Mouse (Mus musculus): ENCODE data around the gene Tsga13. TPM values are rescaled to one million over a fixed set of nuclear protein-coding genes. Genes with fewer than 3 reads are reported as not detected.
A peak's percentile ranks its signal among the peaks of the same experiment; 100 is the strongest.

Tsga13 gene
- polyA plus RNA-seq, 1 experiment, result 0.34 TPM

DNA sequence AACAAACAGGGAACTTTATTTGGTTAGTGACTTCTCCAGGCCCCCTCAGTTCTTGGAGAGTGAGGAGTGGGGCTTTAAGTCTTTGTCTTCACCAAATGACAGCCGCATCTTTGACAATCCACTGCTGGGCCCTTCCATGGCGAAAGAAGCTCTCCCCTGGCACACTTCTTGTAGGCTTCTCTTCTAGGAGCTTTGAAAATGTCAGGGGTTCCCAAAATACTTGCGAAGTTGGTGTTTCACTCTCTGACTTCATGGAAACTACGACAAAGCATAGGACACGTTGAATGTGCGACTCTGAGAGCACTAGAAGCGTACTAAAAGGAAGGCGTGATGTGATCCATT lies 18.4 kb downstream of the Tsga13 start:
- TF ChIP-seq CTCF (IDR thresholded peaks at IDR 0.05; ENCODE audit: borderline replicate concordance, extremely low read depth, insufficient read depth, insufficient read length) (no peak), POLR2A (IDR thresholded peaks at IDR 0.05; ENCODE audit: borderline replicate concordance, extremely low read depth, insufficient read depth, insufficient read length, poor library complexity, severe bottlenecking) (no peak)
- no peak for DNase-seq (ENCODE audit: low read depth)

DNA sequence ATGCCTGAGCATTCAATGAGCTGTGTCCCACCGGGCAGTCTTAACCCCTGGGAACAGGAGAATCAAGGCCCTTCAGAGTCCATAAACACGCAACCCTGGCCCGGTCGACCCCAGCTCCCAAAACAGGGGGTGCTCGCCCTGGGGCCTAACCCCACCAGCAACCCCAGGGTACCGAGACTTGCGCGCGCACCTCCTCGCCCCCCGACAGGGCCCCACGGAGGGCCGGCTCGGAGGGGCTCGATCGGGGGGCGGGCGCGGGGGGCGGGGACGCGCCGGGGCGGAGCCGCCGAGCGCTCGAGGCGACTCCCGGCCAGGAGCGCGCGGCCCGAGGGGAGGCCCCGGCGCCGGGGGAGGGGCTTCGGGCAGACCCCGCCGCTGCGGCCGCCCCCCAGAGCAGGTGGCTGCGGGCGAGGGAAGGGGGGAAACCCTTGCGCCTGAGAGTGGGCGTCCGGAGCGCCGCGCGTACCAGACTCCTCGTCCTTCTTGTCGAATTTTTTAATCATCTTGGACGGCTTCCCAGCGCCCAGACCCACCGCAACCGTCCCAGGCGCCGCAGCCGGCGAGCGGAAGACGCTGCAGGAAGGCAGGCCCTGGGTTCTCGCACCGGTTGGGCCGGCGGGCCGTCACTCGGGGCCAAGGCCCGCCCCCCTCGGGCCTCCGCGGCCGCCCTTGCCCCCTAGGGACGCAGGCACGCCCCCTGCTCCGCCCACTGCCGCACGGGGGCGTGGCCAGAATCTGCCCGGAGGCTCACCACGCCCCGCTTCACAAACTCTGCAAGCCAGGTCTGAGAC lies 19.0 kb downstream of the Tsga13 start, which contains the start of gene Copg2:
Gene Copg2, minus strand, starts transcription at position 600 of the 791 bp plus-strand sequence.
- peak; percentile 97 for DNase-seq (ENCODE audit: low read depth)
- no peak for TF ChIP-seq CTCF (IDR thresholded peaks at IDR 0.05; ENCODE audit: borderline replicate concordance, extremely low read depth, insufficient read depth, insufficient read length)
- TF ChIP-seq POLR2A (IDR thresholded peaks at IDR 0.05; ENCODE audit: borderline replicate concordance, extremely low read depth, insufficient read depth, insufficient read length, poor library complexity, severe bottlenecking), result peak; percentile 51

DNA sequence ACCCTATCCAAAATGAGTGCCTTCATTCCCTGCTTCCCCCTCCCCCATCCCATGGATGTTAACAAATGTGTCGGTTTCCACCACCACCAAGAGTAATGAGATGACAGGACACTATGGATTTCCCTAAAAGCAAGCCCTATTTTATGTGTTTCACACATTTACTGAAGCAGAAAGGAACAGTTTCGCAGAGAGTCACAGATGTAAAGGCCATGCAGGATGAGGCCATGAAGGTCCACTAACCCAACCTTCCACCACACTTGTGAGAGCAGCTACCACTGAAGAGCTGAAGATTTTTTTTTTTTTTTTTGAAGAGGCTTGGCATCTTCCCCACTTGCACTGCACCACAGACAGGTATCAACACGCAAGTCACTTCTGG lies 19.6 kb downstream of the Tsga13 start:
- TF ChIP-seq POLR2A (IDR thresholded peaks at IDR 0.05; ENCODE audit: borderline replicate concordance, extremely low read depth, insufficient read depth, insufficient read length, poor library complexity, severe bottlenecking) (no peak), CTCF (IDR thresholded peaks at IDR 0.05; ENCODE audit: borderline replicate concordance, extremely low read depth, insufficient read depth, insufficient read length) (no peak)
- no peak for DNase-seq (ENCODE audit: low read depth)

DNA sequence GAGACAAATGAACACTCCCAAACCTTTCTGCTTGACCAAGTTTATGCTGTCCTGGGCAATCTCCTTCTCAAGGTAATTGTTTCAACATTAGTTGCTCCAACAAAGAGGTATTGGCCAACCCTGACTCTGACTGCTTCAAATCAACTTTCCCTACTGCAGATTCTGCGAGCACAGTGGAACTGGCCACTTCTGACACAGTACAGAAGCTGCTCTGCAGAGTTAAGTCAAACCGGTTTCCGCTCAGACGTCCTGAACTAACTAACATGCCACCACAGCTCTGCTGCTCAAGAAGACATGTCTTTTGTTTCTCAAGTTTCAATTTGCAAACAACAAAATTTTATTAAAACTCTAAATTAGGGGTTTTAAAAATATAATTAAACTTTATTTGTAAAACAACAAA lies 22.3 kb downstream of the Tsga13 start:
- DNase-seq (ENCODE audit: low read depth), result no peak
- TF ChIP-seq CTCF (IDR thresholded peaks at IDR 0.05; ENCODE audit: borderline replicate concordance, extremely low read depth, insufficient read depth, insufficient read length) (no peak), POLR2A (IDR thresholded peaks at IDR 0.05; ENCODE audit: borderline replicate concordance, extremely low read depth, insufficient read depth, insufficient read length, poor library complexity, severe bottlenecking) (no peak)

DNA sequence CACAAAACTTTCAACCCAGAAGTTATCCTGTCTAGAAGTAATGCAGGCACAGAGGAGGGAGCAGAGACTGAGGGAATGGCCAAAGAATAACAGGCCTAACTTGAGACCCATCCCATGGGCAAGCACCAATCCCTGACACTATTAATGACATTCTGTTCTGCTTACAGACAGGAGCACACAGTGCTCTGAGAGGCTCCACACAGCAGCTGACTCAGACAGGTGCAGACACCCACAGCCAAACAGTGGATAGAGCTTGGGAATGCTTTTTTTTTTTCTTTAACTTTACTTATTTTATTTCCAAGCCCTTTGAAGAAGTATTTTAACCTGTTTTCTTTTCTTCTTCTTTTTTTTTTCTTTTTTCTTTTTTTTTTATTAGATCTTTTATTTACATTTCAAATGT lies 23.6 kb downstream of the Tsga13 start:
- TF ChIP-seq CTCF (IDR thresholded peaks at IDR 0.05; ENCODE audit: borderline replicate concordance, extremely low read depth, insufficient read depth, insufficient read length) (no peak), POLR2A (IDR thresholded peaks at IDR 0.05; ENCODE audit: borderline replicate concordance, extremely low read depth, insufficient read depth, insufficient read length, poor library complexity, severe bottlenecking) (no peak)
- no peak for DNase-seq (ENCODE audit: low read depth)

DNA sequence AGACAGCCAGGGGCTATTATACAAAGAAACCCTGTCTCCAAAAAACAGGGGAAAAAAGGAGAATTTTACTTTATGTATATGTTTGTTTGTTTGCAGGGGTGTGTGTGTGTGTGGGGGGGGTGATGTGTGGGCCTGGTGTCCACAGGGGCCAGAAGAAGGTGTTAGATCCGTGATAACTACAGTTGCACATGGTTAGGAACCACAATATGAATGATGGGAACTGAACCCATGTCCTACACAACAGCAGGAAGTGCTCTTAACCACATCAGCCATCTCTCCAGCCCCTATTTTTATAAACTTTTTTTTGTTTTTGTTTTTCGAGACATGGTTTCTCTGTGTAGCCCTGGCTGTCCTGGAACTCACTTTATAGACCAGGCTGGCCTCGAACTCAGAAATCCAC lies 30.5 kb downstream of the Tsga13 start:
- no peak for DNase-seq (ENCODE audit: low read depth)
- no peak for TF ChIP-seq CTCF (IDR thresholded peaks at IDR 0.05; ENCODE audit: borderline replicate concordance, extremely low read depth, insufficient read depth, insufficient read length)
- no peak for TF ChIP-seq POLR2A (IDR thresholded peaks at IDR 0.05; ENCODE audit: borderline replicate concordance, extremely low read depth, insufficient read depth, insufficient read length, poor library complexity, severe bottlenecking)

DNA sequence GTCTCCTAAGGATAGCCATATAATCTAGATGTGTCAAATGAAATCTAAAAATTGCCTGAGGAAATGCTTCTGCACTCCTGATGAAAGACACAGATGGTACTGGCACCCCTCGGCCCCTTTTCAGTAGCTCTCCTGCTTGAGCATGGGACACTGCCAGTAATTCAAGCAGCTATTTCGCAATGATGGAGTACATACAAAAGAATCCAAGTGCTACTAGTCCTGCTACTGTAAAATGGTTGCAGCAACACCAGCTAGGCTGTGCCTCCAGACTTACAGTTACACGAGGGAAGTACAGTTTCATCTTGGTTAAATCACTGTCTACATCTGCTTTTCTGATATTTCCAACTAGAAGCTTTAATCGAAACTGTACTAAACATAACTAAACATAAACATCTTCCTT lies 31.9 kb downstream of the Tsga13 start:
- no peak for TF ChIP-seq POLR2A (IDR thresholded peaks at IDR 0.05; ENCODE audit: borderline replicate concordance, extremely low read depth, insufficient read depth, insufficient read length, poor library complexity, severe bottlenecking)
- TF ChIP-seq CTCF (IDR thresholded peaks at IDR 0.05; ENCODE audit: borderline replicate concordance, extremely low read depth, insufficient read depth, insufficient read length), result no peak

DNA sequence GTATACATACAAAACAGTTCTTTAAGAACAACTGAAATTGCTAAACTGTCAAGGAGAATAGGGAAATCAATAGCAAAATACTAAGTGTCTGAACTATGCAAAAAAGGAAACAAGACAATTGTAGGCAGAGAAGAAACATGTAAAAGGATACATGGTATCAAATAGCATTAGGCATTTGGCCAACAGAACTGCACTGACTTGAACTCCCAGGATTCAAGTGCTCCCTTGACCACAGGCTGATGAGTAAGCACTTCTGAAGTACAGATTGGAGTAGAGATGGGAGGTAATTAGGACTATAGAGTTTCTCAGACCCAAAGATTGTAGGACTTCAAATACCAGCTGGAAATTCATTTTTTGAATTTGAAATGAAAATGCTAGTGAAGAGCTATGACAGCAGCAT lies 38.7 kb downstream of the Tsga13 start:
- TF ChIP-seq CTCF (IDR thresholded peaks at IDR 0.05; ENCODE audit: borderline replicate concordance, extremely low read depth, insufficient read depth, insufficient read length) (no peak), POLR2A (IDR thresholded peaks at IDR 0.05; ENCODE audit: borderline replicate concordance, extremely low read depth, insufficient read depth, insufficient read length, poor library complexity, severe bottlenecking) (no peak)
- DNase-seq (ENCODE audit: low read depth), result no peak

More for the DNA sequence above, 31.9 kb downstream of the Tsga13 start:
- peak; percentile 60 for DNase-seq (ENCODE audit: low read depth)

DNA sequence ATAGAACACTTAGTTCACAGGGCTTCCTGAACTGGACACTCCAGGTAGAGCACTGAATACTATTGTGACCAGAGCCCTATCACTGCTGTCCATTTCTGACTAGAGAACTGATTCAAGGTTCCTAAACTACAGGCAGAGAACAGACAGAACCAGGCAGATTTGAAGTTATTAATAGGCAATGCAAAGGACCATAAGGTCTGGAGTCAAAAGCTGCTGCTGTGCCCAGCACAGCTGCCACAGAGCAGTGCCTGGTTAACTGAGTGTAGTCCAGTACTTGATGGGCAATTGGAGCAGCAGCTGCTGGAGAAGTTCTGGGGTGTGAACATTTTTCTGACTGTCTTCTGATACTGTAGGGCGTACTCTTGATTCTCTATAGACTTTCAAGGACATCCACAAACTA lies 48.9 kb downstream of the Tsga13 start:
- no peak for TF ChIP-seq CTCF (IDR thresholded peaks at IDR 0.05; ENCODE audit: borderline replicate concordance, extremely low read depth, insufficient read depth, insufficient read length)
- TF ChIP-seq POLR2A (IDR thresholded peaks at IDR 0.05; ENCODE audit: borderline replicate concordance, extremely low read depth, insufficient read depth, insufficient read length, poor library complexity, severe bottlenecking), result no peak
- DNase-seq (ENCODE audit: low read depth), result no peak

DNA sequence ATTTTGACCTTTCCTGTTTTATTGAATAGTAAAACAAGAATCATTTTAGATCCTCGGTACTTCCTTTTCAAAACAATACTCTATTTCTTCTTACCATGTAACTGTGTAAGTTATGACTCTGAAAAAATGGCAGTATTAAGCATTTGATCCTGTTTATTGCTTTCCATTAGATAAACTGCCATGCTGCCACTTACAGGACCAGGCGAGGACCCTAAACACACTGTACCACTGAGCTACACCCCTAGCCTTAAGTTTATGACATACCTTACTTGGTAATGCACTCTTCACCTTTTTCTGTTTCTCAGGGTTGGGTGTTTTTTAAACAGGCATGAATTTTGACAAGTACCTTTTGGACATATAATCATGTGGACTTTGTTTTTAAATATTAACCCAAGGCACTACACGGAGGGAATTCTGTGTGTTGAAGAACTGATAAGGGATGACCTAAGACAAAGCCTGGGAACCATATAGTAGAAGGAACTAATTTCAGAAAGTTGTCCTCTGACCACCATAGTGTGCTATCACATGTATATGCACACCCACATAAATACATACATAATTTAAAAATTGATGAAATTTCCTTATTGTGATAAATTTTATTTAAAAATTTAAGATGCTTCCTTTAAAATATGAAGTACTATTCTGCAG lies 50.2 kb downstream of the Tsga13 start:
- DNase-seq (ENCODE audit: low read depth), result no peak
- TF ChIP-seq POLR2A (IDR thresholded peaks at IDR 0.05; ENCODE audit: borderline replicate concordance, extremely low read depth, insufficient read depth, insufficient read length, poor library complexity, severe bottlenecking), result no peak
- no peak for TF ChIP-seq CTCF (IDR thresholded peaks at IDR 0.05; ENCODE audit: borderline replicate concordance, extremely low read depth, insufficient read depth, insufficient read length)

DNA sequence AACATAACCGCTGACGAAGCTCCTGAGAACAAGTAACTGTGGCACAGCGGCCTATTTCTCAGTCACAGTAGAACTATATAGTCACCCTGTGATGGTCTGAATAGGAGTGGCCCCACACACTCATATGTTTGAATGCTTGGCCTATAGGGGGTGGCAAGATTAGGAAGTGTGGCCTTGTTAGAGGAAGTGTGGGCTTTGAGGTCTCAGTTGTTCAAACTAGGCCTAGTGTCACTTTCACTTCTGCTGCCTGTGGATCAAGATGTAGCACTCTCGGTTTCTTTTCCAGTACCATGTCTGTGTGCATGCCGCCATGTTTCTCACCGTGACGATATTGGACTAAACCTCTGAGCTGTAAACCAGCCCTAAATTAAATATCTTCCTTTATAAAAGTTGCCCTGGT lies 59.4 kb downstream of the Tsga13 start:
- TF ChIP-seq CTCF (IDR thresholded peaks at IDR 0.05; ENCODE audit: borderline replicate concordance, extremely low read depth, insufficient read depth, insufficient read length) (no peak), POLR2A (IDR thresholded peaks at IDR 0.05; ENCODE audit: borderline replicate concordance, extremely low read depth, insufficient read depth, insufficient read length, poor library complexity, severe bottlenecking) (no peak)
- no peak for DNase-seq (ENCODE audit: low read depth)

DNA sequence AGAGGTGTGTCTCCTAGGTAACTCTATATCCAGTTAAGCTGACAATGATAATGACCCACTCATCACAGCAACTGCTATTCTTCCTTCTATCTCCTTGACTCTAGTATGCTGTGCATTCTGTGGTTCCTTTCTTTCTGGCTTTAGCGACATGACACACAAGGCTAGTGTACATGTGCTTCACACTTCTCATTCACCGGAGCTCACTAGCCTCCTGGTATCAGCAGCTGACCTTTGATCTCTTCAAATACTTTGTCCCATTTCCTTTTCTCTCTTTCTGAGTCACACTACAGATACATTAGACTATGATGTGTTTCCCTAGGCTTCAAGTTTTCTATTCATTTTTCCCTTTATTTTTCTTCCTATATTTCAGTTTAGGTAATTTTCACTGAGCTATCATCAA lies 60.2 kb downstream of the Tsga13 start:
- TF ChIP-seq POLR2A (IDR thresholded peaks at IDR 0.05; ENCODE audit: borderline replicate concordance, extremely low read depth, insufficient read depth, insufficient read length, poor library complexity, severe bottlenecking) (no peak), CTCF (IDR thresholded peaks at IDR 0.05; ENCODE audit: borderline replicate concordance, extremely low read depth, insufficient read depth, insufficient read length) (no peak)
- no peak for DNase-seq (ENCODE audit: low read depth)
